Mouse (Mus musculus) cerebellum, adult 8-10 months (tissue): Measurements from ENCODE around the gene Lrrc71.
A peak's percentile ranks its signal among the peaks of the same experiment; 100 is the strongest.

Source experiments
- DNase-seq: peaks from one replicate; pipeline ENCODE4 v3.0.0; 2022

The Lrrc71 gene

GRCm38 (mm10) chr3:87763202-87763601 lies 14.8 kb upstream of the Lrrc71 start:
- DNase-seq = no peak

GRCm38 (mm10) chr3:87761408-87762375 lies 13.3 kb upstream of the Lrrc71 start:
- DNase-seq = no peak

GRCm38 (mm10) chr3:87758641-87759040 lies 10.2 kb upstream of the Lrrc71 start:
- no peak for DNase-seq

GRCm38 (mm10) chr3:87756488-87756887 lies 8.1 kb upstream of the Lrrc71 start:
- no peak for DNase-seq

GRCm38 (mm10) chr3:87755964-87756363 lies 7.5 kb upstream of the Lrrc71 start:
- DNase-seq = peak; percentile 82

GRCm38 (mm10) chr3:87753829-87754228 lies 5.4 kb upstream of the Lrrc71 start:
- DNase-seq = no peak

- DNase-seq = no peak
Measured at GRCm38 (mm10) chr3:87752567-87752966, 4.1 kb upstream of the Lrrc71 start.

GRCm38 (mm10) chr3:87749977-87750376 lies 1.6 kb upstream of the Lrrc71 start:
- DNase-seq = no peak

- peak; percentile 8 for DNase-seq
Measured at GRCm38 (mm10) chr3:87749036-87749435, 611 bp upstream of the Lrrc71 start.

GRCm38 (mm10) chr3:87745036-87745659 lies 3.3 kb downstream of the Lrrc71 start:
- DNase-seq = no peak

- no peak for DNase-seq
Measured at GRCm38 (mm10) chr3:87743927-87744326, 4.5 kb downstream of the Lrrc71 start.

- DNase-seq = no peak
Measured at GRCm38 (mm10) chr3:87742735-87743134, 5.7 kb downstream of the Lrrc71 start.

GRCm38 (mm10) chr3:87742013-87742412 lies 6.4 kb downstream of the Lrrc71 start:
- DNase-seq = no peak

- no peak for DNase-seq
Measured at GRCm38 (mm10) chr3:87738906-87739305, 9.5 kb downstream of the Lrrc71 start.

GRCm38 (mm10) chr3:87735335-87735734 lies 13.1 kb downstream of the Lrrc71 start:
- DNase-seq = no peak

- no peak for DNase-seq
Measured at GRCm38 (mm10) chr3:87733984-87734761, 14.3 kb downstream of the Lrrc71 start.

GRCm38 (mm10) chr3:87733098-87733497 lies 15.3 kb downstream of the Lrrc71 start:
- DNase-seq = no peak

- DNase-seq = no peak
Measured at GRCm38 (mm10) chr3:87728696-87729095, 19.7 kb downstream of the Lrrc71 start.

GRCm38 (mm10) chr3:87726191-87726590 lies 22.2 kb downstream of the Lrrc71 start:
- no peak for DNase-seq

- no peak for DNase-seq
Measured at GRCm38 (mm10) chr3:87725396-87726160, 22.8 kb downstream of the Lrrc71 start.

- DNase-seq = no peak
Measured at GRCm38 (mm10) chr3:87724556-87724955, 23.9 kb downstream of the Lrrc71 start.

GRCm38 (mm10) chr3:87718525-87718924 lies 29.9 kb downstream of the Lrrc71 start:
- DNase-seq = no peak
